Mouse (Mus musculus) kidney, adult 2 months (tissue): ENCODE results near the gene Ppfia3. TPM values are rescaled to one million over a fixed set of nuclear protein-coding genes. Genes with fewer than 3 reads are reported as not detected.
A peak's percentile ranks its signal among the peaks of the same experiment; 100 is the strongest.

Source experiments
- DNase-seq: peaks from one replicate; pipeline ENCODE4 v3.0.0; 2021
- H3K27ac ChIP-seq: fragments of 200-500 bp; 2 replicates; pipeline ENCODE4 v1.5.1; 2012; ENCODE audit warnings: low read depth, low read length, control low read depth, inconsistent platforms; ENCODE audit not compliant: insufficient read depth
- H3K27me3 ChIP-seq: fragments of 200-500 bp; replicated peaks from 2 replicates; pipeline ENCODE4 v1.6.1; 2012; ENCODE audit warnings: mild to moderate bottlenecking, moderate library complexity, low read length, inconsistent platforms; ENCODE audit not compliant: control insufficient read depth, insufficient read depth
- H3K36me3 ChIP-seq: fragments of 200-500 bp; 2 replicates; pipeline ENCODE4 v1.6.1; 2012; ENCODE audit warnings: mild to moderate bottlenecking, moderate library complexity, low read length, inconsistent platforms; ENCODE audit not compliant: control insufficient read depth, insufficient read depth
- H3K4me1 ChIP-seq: fragments of 200-500 bp; 2 replicates; pipeline ENCODE4 v1.6.1; 2011; ENCODE audit warnings: low read length; ENCODE audit not compliant: control insufficient read depth, insufficient read depth
- H3K4me3 ChIP-seq: fragments of 200-500 bp; 2 replicates; pipeline ENCODE4 v1.5.1; 2011; ENCODE audit warnings: mild to moderate bottlenecking, low read depth, low read length, control low read depth; ENCODE audit not compliant: insufficient read depth
- CTCF ChIP-seq: fragments of 200-500 bp; conservative IDR thresholded peaks from 2 replicates; pipeline ENCODE4 v1.5.1; 2011; ENCODE audit warnings: low read depth, mild to moderate bottlenecking, control low read depth, low read length, moderate library complexity, mixed read lengths; ENCODE audit not compliant: insufficient read depth, insufficient read length
- POLR2A ChIP-seq: fragments of 200-500 bp; IDR thresholded peaks from one replicate; pipeline ENCODE4 v1.6.1; 2011; ENCODE audit warnings: low read depth, low read length, control low read depth
- WGBS: fragments of 180-500 bp; shearing (Covaris S2); methylation state at CpG from one replicate; pipeline ENCODE4 v1.1.7; 2018; 5-methylcytosine and 5-hydroxymethylcytosine counted together
- polyA plus RNA-seq: library from polyadenylated mRNA; depleted of rRNA; stranded (reverse); fragments of >200 nt; gene quantifications from 2 replicates; pipeline ENCODE4 v1.2.3, GENCODE M21; 2012

Gene Ppfia3
- polyA plus RNA-seq, 1 experiment: 0.64 TPM

GRCm38 (mm10) chr7:45409497-45410163 is 42.8 kb upstream of the Ppfia3 start:
- H3K4me3 ChIP-seq: no peak overlapping the region
- WGBS: 85% methylated on average over 8 of the region's 8 CpGs
- H3K36me3 ChIP-seq: no peaks in the 10 kb centered on the region
- no peak for DNase-seq
- TF ChIP-seq POLR2A (no peak), CTCF (no peak)
- H3K4me1 ChIP-seq: no peaks in the 10 kb centered on the region; the same call in 1 of the 2 replicates
- no peaks in the 10 kb centered on the region for H3K27me3 ChIP-seq
- H3K27ac ChIP-seq: no peak overlapping the region

- Histone ChIP-seq H3K4me3 (no peak overlapping the region), H3K4me1 (no peaks in the 10 kb centered on the region; the same call in 1 of the 2 replicates), H3K27ac (no peak overlapping the region), H3K36me3 (no peaks in the 10 kb centered on the region), H3K27me3 (no peaks in the 10 kb centered on the region)
- no peak for TF ChIP-seq POLR2A
- TF ChIP-seq CTCF: no peak
- 90% methylated on average over 17 of the region's 17 CpGs for WGBS
- DNase-seq: no peak
These were observed 42.1 kb upstream of the Ppfia3 start for GRCm38 (mm10) chr7:45408949-45409348.

GRCm38 (mm10) chr7:45408351-45408750 is 41.5 kb upstream of the Ppfia3 start:
- H3K36me3 ChIP-seq: no peaks in the 10 kb centered on the region
- H3K27me3 ChIP-seq: no peaks in the 10 kb centered on the region
- no peak overlapping the region for H3K27ac ChIP-seq
- WGBS: 73% methylated on average over 7 of the region's 7 CpGs
- TF ChIP-seq POLR2A: no peak
- no peaks in the 10 kb centered on the region for H3K4me1 ChIP-seq
- no peak for DNase-seq
- no peak overlapping the region for H3K4me3 ChIP-seq

- no peak overlapping the region for H3K4me3 ChIP-seq
- H3K27ac ChIP-seq: no peak overlapping the region
- no peaks in the 10 kb centered on the region for H3K27me3 ChIP-seq
These were observed 41.0 kb upstream of the Ppfia3 start for GRCm38 (mm10) chr7:45407836-45408235.

DNA sequence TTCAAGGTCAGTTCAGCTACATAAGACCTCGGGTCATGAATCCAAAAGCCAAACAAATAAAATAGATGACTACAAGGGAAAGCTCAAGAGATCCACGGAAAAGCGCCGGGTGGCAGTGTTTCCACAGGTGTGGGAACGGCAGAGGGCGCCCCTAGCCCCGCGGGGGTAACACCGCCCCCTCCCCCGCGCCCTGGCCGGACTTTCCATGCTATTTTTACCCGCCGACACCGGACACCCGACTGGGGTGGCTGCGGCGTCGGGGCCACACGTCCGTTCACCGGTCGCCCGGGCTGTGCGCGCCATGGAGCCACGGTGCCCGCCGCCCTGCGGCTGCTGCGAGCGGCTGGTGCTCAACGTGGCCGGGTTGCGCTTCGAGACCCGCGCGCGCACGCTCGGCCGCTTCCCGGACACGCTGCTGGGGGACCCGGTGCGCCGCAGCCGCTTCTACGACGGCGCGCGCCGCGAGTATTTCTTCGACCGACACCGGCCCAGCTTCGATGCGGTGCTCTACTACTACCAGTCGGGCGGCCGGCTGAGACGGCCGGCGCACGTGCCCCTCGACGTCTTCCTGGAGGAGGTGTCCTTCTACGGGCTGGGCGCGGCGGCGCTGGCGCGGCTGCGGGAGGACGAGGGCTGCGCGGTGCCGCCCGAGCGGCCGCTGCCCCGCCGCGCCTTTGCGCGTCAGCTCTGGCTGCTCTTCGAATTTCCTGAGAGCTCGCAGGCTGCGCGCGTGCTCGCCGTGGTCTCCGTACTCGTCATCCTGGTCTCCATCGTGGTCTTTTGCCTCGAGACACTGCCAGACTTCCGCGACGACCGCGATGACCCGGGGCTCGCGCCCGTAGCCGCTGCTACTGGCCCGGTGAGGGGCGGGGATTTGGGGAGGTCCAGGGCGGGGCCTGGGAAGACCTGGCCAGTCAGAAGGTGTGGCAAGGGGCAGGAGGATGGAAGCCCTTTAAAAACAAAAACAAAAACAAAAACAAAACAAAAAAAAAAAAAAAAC is 39.6 kb upstream of the Ppfia3 start:
- Histone ChIP-seq H3K4me1 (no peaks in the 10 kb centered on the region), H3K27me3 (no peaks in the 10 kb centered on the region), H3K4me3 (peak overlapping the region; percentile 60), H3K36me3 (no peaks in the 10 kb centered on the region), H3K27ac (no peak overlapping the region)
- WGBS: 1% methylated on average over 114 of the region's 114 CpGs
- DNase-seq: peak; percentile 51
- TF ChIP-seq CTCF: no peak
- no peak for TF ChIP-seq POLR2A

More at GRCm38 (mm10) chr7:45407836-45408235, 41.0 kb upstream of the Ppfia3 start:
- Histone ChIP-seq H3K36me3 (no peaks in the 10 kb centered on the region), H3K4me1 (no peaks in the 10 kb centered on the region)
- TF ChIP-seq CTCF (no peak), POLR2A (no peak)
- WGBS: 77% methylated on average over 10 of the region's 10 CpGs
- no peak for DNase-seq

DNA sequence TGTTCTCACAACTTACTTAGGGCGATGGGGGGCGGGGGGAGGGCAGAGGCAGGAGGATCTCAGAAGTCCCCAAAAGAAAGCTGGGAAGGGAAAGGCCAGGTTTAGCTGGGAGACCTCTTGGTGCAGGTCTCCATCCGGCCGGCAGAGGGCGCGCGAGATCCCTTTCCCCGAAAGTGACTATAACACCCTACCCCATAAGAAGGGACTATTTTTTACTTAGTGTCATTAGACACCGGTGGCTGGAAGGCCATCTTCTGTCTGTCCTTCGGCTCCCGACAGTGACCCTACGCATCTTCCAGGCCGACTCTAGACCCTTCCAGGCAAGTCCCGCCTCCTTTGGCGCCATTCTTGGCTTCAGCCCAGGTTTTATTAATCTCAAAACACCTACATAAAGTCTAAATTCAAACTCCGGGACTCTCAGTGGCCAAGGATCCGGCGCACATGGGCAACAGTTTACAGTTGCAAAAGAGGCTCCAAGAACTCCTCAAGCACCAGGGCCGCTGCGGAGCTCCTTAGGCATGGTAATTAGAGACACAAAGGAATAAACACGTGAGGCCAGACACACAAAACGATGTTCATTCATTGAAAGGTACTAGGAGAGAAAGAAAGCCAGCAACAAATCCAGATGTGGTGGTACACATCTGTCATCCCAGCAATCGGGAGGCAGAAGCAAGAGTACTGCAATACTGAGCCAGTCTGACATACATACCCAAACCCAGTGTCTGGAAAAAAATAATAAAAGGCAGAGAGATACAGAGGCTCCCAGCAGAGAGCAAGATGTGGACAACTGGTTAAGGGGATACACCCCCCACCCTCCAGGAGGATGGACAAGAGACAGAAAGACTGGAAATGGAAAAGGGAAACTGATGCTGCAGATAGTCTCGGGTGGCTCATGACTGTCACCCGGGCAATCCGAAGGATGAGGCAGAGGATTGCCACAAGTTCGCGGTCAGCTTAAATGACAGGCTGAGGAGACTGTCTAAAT is 38.6 kb upstream of the Ppfia3 start, which contains the start of gene Kcna7:
Gene Kcna7 (plus strand): TSS at position 563 of the 985 bp plus-strand sequence.
- Histone ChIP-seq H3K4me1 (no peaks in the 10 kb centered on the region), H3K36me3 (no peaks in the 10 kb centered on the region), H3K4me3 (peak within 1 kb of the TSS; percentile 60), H3K27me3 (no peaks in the 10 kb centered on the region), H3K27ac (no peak within 1 kb of the TSS)
- 10% methylated on average over 28 of the region's 28 CpGs for WGBS
- no peak for TF ChIP-seq POLR2A
- TF ChIP-seq CTCF: peak; percentile 81
- peak; percentile 77 for DNase-seq
